17 mouse cellular contexts compared by ENCODE assay signal in genomic region chr16:84553981-84554380, GRCm38 (mm10). TPM values are rescaled to one million over a fixed set of nuclear protein-coding genes. Genes with fewer than 3 reads are reported as not detected.
"Had no signal": no experiment of that assay in that cellular context is flagged by ENCODE, and none has a peak within 500 bp of the region (broad histone marks: within the 10 kb centered on the region; RNA-seq: fewer than 3 reads in every experiment).

No protein-coding gene starts in this region.

- H3K36me3 ChIP-seq: limb, embryonic 12.5 days; midbrain, embryonic 10.5 days; neural tube, embryonic 15.5 days had no signal

- H3K27me3 ChIP-seq: limb, embryonic 12.5 days; neural tube, embryonic 15.5 days had no signal

- DNase-seq: kidney, adult 9 months; kidney, postnatal 36 days; lung, adult 18-20 months; midbrain, embryonic 14.5 days; right cerebral cortex, adult 18-20 months; thymus, adult 2 months; thymus, postnatal 36 days had no signal

- H3K9me3 ChIP-seq: limb, embryonic 12.5 days; midbrain, embryonic 10.5 days; neural tube, embryonic 15.5 days had no signal

- H3K27ac ChIP-seq: kidney, postnatal 0 days; limb, embryonic 12.5 days; liver, embryonic 14.5 days; midbrain, embryonic 10.5 days; neural tube, embryonic 15.5 days; stomach, postnatal 0 days had no signal

- H3K4me1 ChIP-seq: limb, embryonic 12.5 days had no signal

- H3K4me3 ChIP-seq: limb, embryonic 12.5 days; midbrain, embryonic 10.5 days; myocyte; neural tube, embryonic 15.5 days had no signal

- H3K4me2 ChIP-seq: limb, embryonic 12.5 days; neural tube, embryonic 15.5 days had no signal

- H3K9ac ChIP-seq: limb, embryonic 12.5 days; liver, embryonic 14.5 days; neural tube, embryonic 15.5 days had no signal

RNA-seq across cellular contexts. Expression of gene A730009L09Rik, which starts 39.1 kb away (rescaled TPM):
- total RNA-seq: liver, adult 2 months had no signal
- polyA plus RNA-seq: kidney, postnatal 0 days; limb, embryonic 12.5 days; liver, adult 2 months; liver, embryonic 14.5 days; lung, embryonic 16.5 days; midbrain, embryonic 10.5 days; midbrain, embryonic 14.5 days; myocyte; neural tube, embryonic 11.5 days; stomach, postnatal 0 days; thymus, adult 2 months had no signal
